Mouse (Mus musculus) MEL (cell line): ENCODE results near the gene Ttll11. TPM values are rescaled to one million over a fixed set of nuclear protein-coding genes. Genes with fewer than 3 reads are reported as not detected.

Source experiments
- DNase-seq: peaks from one replicate; pipeline ENCODE4 v3.0.0; 2011; ENCODE audit warnings: low read depth, low spot score
- H3K27ac ChIP-seq: 2 replicates; pipeline ENCODE4 v1.5.1; 2012; ENCODE audit warnings: low read depth, mild to moderate bottlenecking, control low read depth, low read length, moderate library complexity; ENCODE audit not compliant: control insufficient read depth
- H3K27me3 ChIP-seq, 2 experiments: fragments of 150-350 bp in 1 of 2; sonication (generic) in 1 of 2; 2 replicates each; pipeline ENCODE4 v1.6.1; 2012; ENCODE audit warnings: low read length in 2 of 2, mild to moderate bottlenecking in 2 of 2, improper control_type of control experiment in 1 of 2, moderate library complexity in 1 of 2; ENCODE audit not compliant: insufficient read depth in 2 of 2, control insufficient read depth in 1 of 2
- H3K36me3 ChIP-seq, 2 experiments: 2 replicates each; pipeline ENCODE4 v1.6.1; 2012 to 2014; ENCODE audit warnings: low read length in 2 of 2, improper control_type of control experiment in 1 of 2, inconsistent platforms in 1 of 2, mild to moderate bottlenecking in 1 of 2; ENCODE audit not compliant: insufficient read depth in 2 of 2, control insufficient read depth in 1 of 2
- H3K4me1 ChIP-seq, 2 experiments: fragments of 150-350 bp in 1 of 2; sonication (generic) in 1 of 2; 2 replicates each; pipeline ENCODE4 v1.6.1; 2012; ENCODE audit warnings: low read length in 2 of 2, improper control_type of control experiment in 1 of 2, mild to moderate bottlenecking in 1 of 2; ENCODE audit not compliant: insufficient read depth in 2 of 2, control insufficient read depth in 1 of 2
- H3K4me3 ChIP-seq, 2 experiments: fragments of 150-350 bp in 1 of 2; sonication (generic) in 1 of 2; 2 replicates each; pipeline ENCODE4 v1.5.1; 2012; ENCODE audit warnings: low read depth in 2 of 2, low read length in 2 of 2, mild to moderate bottlenecking in 2 of 2, moderate library complexity in 2 of 2, control low read depth in 1 of 2, improper control_type of control experiment in 1 of 2; ENCODE audit not compliant: control insufficient read depth in 1 of 2, insufficient read depth in 1 of 2
- H3K79me2 ChIP-seq: 2 replicates; pipeline ENCODE4 v1.6.1; 2012; ENCODE audit warnings: mild to moderate bottlenecking, low read length, moderate library complexity; ENCODE audit not compliant: control insufficient read depth, poor library complexity, insufficient read depth
- H3K9ac ChIP-seq: 2 replicates; pipeline ENCODE4 v1.6.1; 2012; ENCODE audit warnings: low read depth, mild to moderate bottlenecking, control low read depth, low read length, moderate library complexity; ENCODE audit not compliant: control insufficient read depth, poor library complexity, severe bottlenecking
- H3K9me3 ChIP-seq: fragments of 150-350 bp; sonication (generic); replicated peaks from 2 replicates; pipeline ENCODE4 v1.6.1; 2012; ENCODE audit warnings: mild to moderate bottlenecking, low read length, improper control_type of control experiment, moderate library complexity; ENCODE audit not compliant: insufficient read depth
- BHLHE40 ChIP-seq: IDR thresholded peaks from 2 replicates; pipeline ENCODE4 v1.6.1; 2012; ENCODE audit warnings: low read depth, mild to moderate bottlenecking, inconsistent platforms, low read length, improper control_type of control experiment, borderline replicate concordance
- CHD1 ChIP-seq: IDR thresholded peaks from 2 replicates; pipeline ENCODE4 v1.6.1; 2012; ENCODE audit warnings: low read depth, mild to moderate bottlenecking, inconsistent platforms, low read length, improper control_type of control experiment
- E2F4 ChIP-seq: IDR thresholded peaks from 2 replicates; pipeline ENCODE4 v1.6.1; 2011; ENCODE audit warnings: low read depth, low read length, improper control_type of control experiment, borderline replicate concordance
- ELF1 ChIP-seq: IDR thresholded peaks from 2 replicates; pipeline ENCODE4 v1.6.1; 2014; ENCODE audit warnings: low read depth, mild to moderate bottlenecking, inconsistent platforms, low read length, improper control_type of control experiment, moderate library complexity
- EP300 ChIP-seq, 2 experiments: IDR thresholded peaks; 2 replicates each; pipeline ENCODE4 v1.6.1; 2011; ENCODE audit warnings: improper control_type of control experiment in 2 of 2, low read length in 2 of 2, low read depth in 1 of 2, mild to moderate bottlenecking in 1 of 2
- ETS1 ChIP-seq: IDR thresholded peaks from 2 replicates; pipeline ENCODE4 v1.6.1; 2012; ENCODE audit warnings: low read depth, mild to moderate bottlenecking, inconsistent platforms, low read length, improper control_type of control experiment, moderate library complexity
- GABPA ChIP-seq: IDR thresholded peaks from 2 replicates; pipeline ENCODE4 v1.6.1; 2012; ENCODE audit warnings: low read depth, mild to moderate bottlenecking, inconsistent platforms, low read length, improper control_type of control experiment, moderate library complexity
- GATA1 ChIP-seq: IDR thresholded peaks from 2 replicates; pipeline ENCODE4 v1.6.1; 2011; ENCODE audit warnings: low read depth, low read length, improper control_type of control experiment
- JUND ChIP-seq: IDR thresholded peaks from 2 replicates; pipeline ENCODE4 v1.6.1; 2011; ENCODE audit warnings: low read depth, mild to moderate bottlenecking, improper control_type of control experiment, low read length
- KAT2A ChIP-seq: conservative IDR thresholded peaks from 2 replicates; pipeline ENCODE4 v1.6.1; 2012; ENCODE audit warnings: low read depth, low read length, improper control_type of control experiment, inconsistent platforms
- MAFK ChIP-seq: IDR thresholded peaks from 2 replicates; pipeline ENCODE4 v1.6.1; 2011; ENCODE audit warnings: low read depth, mild to moderate bottlenecking, low read length, improper control_type of control experiment, borderline replicate concordance
- MAX ChIP-seq: IDR thresholded peaks from 2 replicates; pipeline ENCODE4 v1.6.1; 2011; ENCODE audit warnings: low read length, improper control_type of control experiment
- MAZ ChIP-seq: IDR thresholded peaks from 2 replicates; pipeline ENCODE4 v1.6.1; 2012; ENCODE audit warnings: low read depth, mild to moderate bottlenecking, inconsistent platforms, low read length, improper control_type of control experiment
- MEF2A ChIP-seq: IDR thresholded peaks from 2 replicates; pipeline ENCODE4 v1.6.1; 2014; ENCODE audit warnings: low read depth, mild to moderate bottlenecking, inconsistent platforms, low read length, improper control_type of control experiment; ENCODE audit not compliant: poor library complexity, insufficient replicate concordance, severe bottlenecking; ENCODE audit errors: extremely low read depth
- MYB ChIP-seq: IDR thresholded peaks from 2 replicates; pipeline ENCODE4 v1.6.1; 2011; ENCODE audit warnings: mild to moderate bottlenecking, low read depth, low read length, improper control_type of control experiment
- MYC ChIP-seq: IDR thresholded peaks from 2 replicates; pipeline ENCODE4 v1.6.1; 2011; ENCODE audit warnings: low read depth, mild to moderate bottlenecking, low read length, improper control_type of control experiment, moderate library complexity
- NELFE ChIP-seq: IDR thresholded peaks from 2 replicates; pipeline ENCODE4 v1.6.1; 2011; ENCODE audit warnings: low read depth, low read length, improper control_type of control experiment
- NRF1 ChIP-seq: IDR thresholded peaks from 2 replicates; pipeline ENCODE4 v1.6.1; 2014; ENCODE audit warnings: low read depth, mild to moderate bottlenecking, inconsistent platforms, low read length, improper control_type of control experiment, moderate library complexity; ENCODE audit not compliant: poor library complexity, insufficient read depth, severe bottlenecking
- POLR2A ChIP-seq, 2 experiments: IDR thresholded peaks; 2 replicates each; pipeline ENCODE4 v1.6.1; 2011 to 2012; ENCODE audit warnings: low read length in 2 of 2, mild to moderate bottlenecking in 2 of 2, control low read depth in 1 of 2, improper control_type of control experiment in 1 of 2, low read depth in 1 of 2, moderate library complexity in 1 of 2; ENCODE audit not compliant: control insufficient read depth in 1 of 2, insufficient read depth in 1 of 2, poor library complexity in 1 of 2
- POLR2AphosphoS2 ChIP-seq: IDR thresholded peaks from 2 replicates; pipeline ENCODE4 v1.6.1; 2011; ENCODE audit warnings: low read length, improper control_type of control experiment
- POLR2AphosphoS5 ChIP-seq: IDR thresholded peaks from 2 replicates; pipeline ENCODE4 v1.6.1; 2012; ENCODE audit warnings: low read depth, borderline replicate concordance, mild to moderate bottlenecking, inconsistent platforms, low read length, moderate library complexity, mixed read lengths
- RAD21 ChIP-seq: IDR thresholded peaks from 2 replicates; pipeline ENCODE4 v1.6.1; 2011; ENCODE audit warnings: mild to moderate bottlenecking, low read depth, low read length, improper control_type of control experiment
- RCOR1 ChIP-seq: IDR thresholded peaks from 2 replicates; pipeline ENCODE4 v1.6.1; 2012; ENCODE audit warnings: low read depth, mild to moderate bottlenecking, inconsistent platforms, low read length, improper control_type of control experiment
- SIN3A ChIP-seq: IDR thresholded peaks from 2 replicates; pipeline ENCODE4 v1.6.1; 2012; ENCODE audit warnings: low read length, improper control_type of control experiment, inconsistent platforms
- TAL1 ChIP-seq: IDR thresholded peaks from 2 replicates; pipeline ENCODE4 v1.6.1; 2012; ENCODE audit warnings: mild to moderate bottlenecking, inconsistent platforms, low read length, moderate library complexity, mixed read lengths
- TCF12 ChIP-seq: IDR thresholded peaks from 2 replicates; pipeline ENCODE4 v1.6.1; 2014; ENCODE audit warnings: low read depth, mild to moderate bottlenecking, inconsistent platforms, low read length, improper control_type of control experiment, moderate library complexity
- USF1 ChIP-seq: IDR thresholded peaks from 2 replicates; pipeline ENCODE4 v1.6.1; 2014; ENCODE audit warnings: low read depth, mild to moderate bottlenecking, inconsistent platforms, low read length, improper control_type of control experiment, moderate library complexity
- USF2 ChIP-seq, 2 experiments: IDR thresholded peaks; 2 replicates each; pipeline ENCODE4 v1.6.1; 2011 to 2012; ENCODE audit warnings: improper control_type of control experiment in 2 of 2, low read length in 2 of 2, borderline replicate concordance in 1 of 2, inconsistent platforms in 1 of 2, low read depth in 1 of 2, mild to moderate bottlenecking in 1 of 2; ENCODE audit not compliant: insufficient read depth in 1 of 2
- ZNF384 ChIP-seq: IDR thresholded peaks from 2 replicates; pipeline ENCODE4 v1.6.1; 2012; ENCODE audit warnings: low read depth, mild to moderate bottlenecking, inconsistent platforms, low read length, improper control_type of control experiment
- polyA plus RNA-seq, 2 experiments: library from polyadenylated mRNA; stranded (reverse) in 1 of 2; unstranded in 1 of 2; fragments of >175 nt in 1 of 2; fragments of >200 nt in 1 of 2; gene quantifications; 2 replicates each; pipeline versions ENCODE4 v1.2.1 to v1.2.4; 2012; ENCODE audit warnings: low replicate concordance in 2 of 2, low read depth in 1 of 2; ENCODE audit not compliant: insufficient read length in 2 of 2, insufficient read depth in 1 of 2, missing spikeins in 1 of 2
- total RNA-seq: library from RNA; depleted of rRNA; stranded (reverse); fragments of 300-350 nt; gene quantifications from 2 replicates; pipeline ENCODE4 v1.2.3, GENCODE M21; 2012

Ttll11 gene
- total and polyA plus RNA-seq, 3 experiments: 1.2 to 2.5 TPM; not detected in 1

- no peak for DNase-seq
- Histone ChIP-seq H3K4me3 (no peak overlapping the region), H3K4me1 (no peaks in the 10 kb centered on the region)
- no peak for TF ChIP-seq JUND
- TF ChIP-seq GATA1: no peak
- no peak for TF ChIP-seq MAZ
- TF ChIP-seq POLR2AphosphoS5: no peak
- no peak for TF ChIP-seq TCF12
- TF ChIP-seq USF2 (IDR thresholded peaks at IDR 0.05; ENCODE audit: borderline replicate concordance in 1 of 2, insufficient read depth in 1 of 2, low read depth in 1 of 2, low read length in 2 of 2): no peak
- no peak for TF ChIP-seq NRF1
- no peak for TF ChIP-seq ETS1
- no peak for TF ChIP-seq MAFK
- TF ChIP-seq ELF1: no peak
- no peak for TF ChIP-seq NELFE
- TF ChIP-seq POLR2A (IDR thresholded peaks at IDR 0.05; ENCODE audit: control insufficient read depth in 1 of 2, insufficient read depth in 1 of 2, low read depth in 1 of 2, low read length in 2 of 2, poor library complexity in 1 of 2): no peak
- TF ChIP-seq SIN3A: no peak
- TF ChIP-seq MYC: no peak
- TF ChIP-seq MAX: no peak
- TF ChIP-seq GABPA: no peak
- TF ChIP-seq RAD21: no peak
- no peak for TF ChIP-seq USF1
- TF ChIP-seq TAL1: no peak
- TF ChIP-seq, all 39 proteins: peak for 0
- no peaks in the 10 kb centered on the region for H3K27me3 ChIP-seq
- H3K27ac ChIP-seq: no peak overlapping the region
- H3K36me3 ChIP-seq: no peaks in the 10 kb centered on the region
- H3K9me3 ChIP-seq: no peaks in the 10 kb centered on the region
- no peaks in the 10 kb centered on the region for H3K79me2 ChIP-seq
- no peak overlapping the region for H3K9ac ChIP-seq
These were observed 51.6 kb downstream of the Ttll11 start for GRCm38 (mm10) chr2:35928133-35928532.

GRCm38 (mm10) chr2:35924947-35925346 is 54.8 kb downstream of the Ttll11 start:
- no peak for DNase-seq
- H3K4me1 ChIP-seq: no peaks in the 10 kb centered on the region
- H3K4me3 ChIP-seq: no peak overlapping the region
- H3K9ac ChIP-seq: no peak overlapping the region
- no peaks in the 10 kb centered on the region for H3K36me3 ChIP-seq
- no peak overlapping the region for H3K27ac ChIP-seq
- no peaks in the 10 kb centered on the region for H3K27me3 ChIP-seq
- H3K79me2 ChIP-seq: no peaks in the 10 kb centered on the region
- TF ChIP-seq POLR2AphosphoS2 (no peak), E2F4 (no peak), MYB (no peak), ZNF384 (no peak), RAD21 (no peak), EP300 (IDR thresholded peaks at IDR 0.05; ENCODE audit: low read depth in 1 of 2, low read length in 2 of 2) (no peak), TAL1 (no peak), KAT2A (no peak), POLR2A (IDR thresholded peaks at IDR 0.05; ENCODE audit: control insufficient read depth in 1 of 2, insufficient read depth in 1 of 2, low read depth in 1 of 2, low read length in 2 of 2, poor library complexity in 1 of 2) (no peak), GABPA (no peak), ETS1 (no peak), CHD1 (no peak), RCOR1 (no peak), MAX (no peak), MAZ (no peak), MEF2A (no peak), TCF12 (no peak), BHLHE40 (no peak)
- TF ChIP-seq, all 39 proteins: peak for 0
- H3K9me3 ChIP-seq: no peaks in the 10 kb centered on the region
